Mouse (Mus musculus) midbrain, embryonic 11.5 days (tissue): ENCODE data around the gene P2rx6. TPM values are rescaled to one million over a fixed set of nuclear protein-coding genes. Genes with fewer than 3 reads are reported as not detected.
"Not testable (repeated sequence)": the region's sequence is repeated elsewhere in the genome, so short reads cannot be mapped to it uniquely, and the experiment has no call there.

Source experiments
- ATAC-seq: fragments of 200-750 bp; cut with Nextera tagmentation; 2 replicates; pipeline ENCODE4 v1.8.0; 2017; ENCODE audit warnings: moderate TSS enrichment, moderate library complexity; ENCODE audit not compliant: low FRiP score
- DNase-seq: peaks from one replicate; pipeline ENCODE4 v3.0.0; 2015; ENCODE audit warnings: low spot score; ENCODE audit errors: missing footprints
- H3K27ac ChIP-seq: fragments of 300-500 bp; sonication (generic); 2 replicates; pipeline ENCODE4 v1.5.1; 2014; ENCODE audit warnings: low read depth, low read length
- H3K27me3 ChIP-seq: fragments of 300-500 bp; sonication (generic); 2 replicates; pipeline ENCODE4 v1.6.1; 2014; ENCODE audit warnings: mild to moderate bottlenecking, low read length, moderate library complexity, mixed read lengths; ENCODE audit not compliant: control insufficient read depth, insufficient read depth
- H3K36me3 ChIP-seq: fragments of 300-500 bp; sonication (generic); 2 replicates; pipeline ENCODE4 v1.6.1; 2014; ENCODE audit warnings: mild to moderate bottlenecking, low read length, moderate library complexity, mixed read lengths; ENCODE audit not compliant: control insufficient read depth, insufficient read depth
- H3K4me1 ChIP-seq: fragments of 300-500 bp; sonication (generic); 2 replicates; pipeline ENCODE4 v1.6.1; 2014; ENCODE audit warnings: low read length; ENCODE audit not compliant: control insufficient read depth, insufficient read depth
- H3K4me2 ChIP-seq: fragments of 300-500 bp; sonication (generic); 2 replicates; pipeline ENCODE4 v1.6.1; 2014; ENCODE audit warnings: mild to moderate bottlenecking, moderate library complexity
- H3K4me3 ChIP-seq: fragments of 300-500 bp; sonication (generic); 2 replicates; pipeline ENCODE4 v1.5.1; 2014; ENCODE audit warnings: low read depth, low read length
- H3K9ac ChIP-seq: fragments of 300-500 bp; sonication (generic); 2 replicates; pipeline ENCODE4 v1.6.1; 2014; ENCODE audit warnings: low read length
- H3K9me3 ChIP-seq: fragments of 300-500 bp; sonication (generic); 2 replicates; pipeline ENCODE4 v1.6.1; 2016; ENCODE audit warnings: low read length; ENCODE audit not compliant: control insufficient read depth
- WGBS: fragments of 180-500 bp; shearing (Covaris S2); extraction: QIAGEN DNeasy Blood & Tissue Kit; methylation state at CpG from one replicate; pipeline ENCODE4 v1.1.7; 2014; 5-methylcytosine and 5-hydroxymethylcytosine counted together
- polyA plus RNA-seq: library from polyadenylated mRNA; unstranded; fragments of >200 nt; fragmentation: Nextera tagmentation; extraction: Ambion mirVana; gene quantifications from 2 replicates; pipeline ENCODE4 v1.2.1, GENCODE M21; 2014

The P2rx6 gene
- polyA plus RNA-seq, 1 experiment from 2014 or later = 0.41 TPM

DNA sequence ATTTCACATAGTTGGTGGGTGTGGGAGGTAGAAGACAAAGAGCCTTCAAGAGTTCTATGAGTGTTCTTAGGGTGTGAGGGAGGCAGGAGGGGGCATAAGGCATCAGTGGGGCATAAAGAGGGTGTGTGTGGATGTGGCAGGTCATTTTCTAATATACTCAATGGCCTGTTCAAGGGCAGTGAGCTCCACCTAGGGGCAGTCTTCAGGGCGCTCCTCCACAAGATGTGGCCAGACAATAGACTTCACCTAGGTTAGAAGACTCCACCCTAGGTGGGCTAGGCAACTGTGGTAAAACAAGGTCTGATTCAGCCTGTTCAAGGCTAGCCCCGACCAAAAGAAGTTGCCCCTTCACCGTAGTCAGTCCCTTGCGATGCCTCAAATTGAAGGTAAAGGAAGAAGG lies 29.4 kb upstream of the P2rx6 start:
- no peak overlapping the region for H3K4me2 ChIP-seq
- H3K27ac ChIP-seq = no peak overlapping the region
- no peaks in the 10 kb centered on the region for H3K9me3 ChIP-seq
- ATAC-seq (no peak), DNase-seq (peak; percentile 73)
- 65% methylated on average over 4 of the region's 4 CpGs for WGBS
- no peak overlapping the region for H3K9ac ChIP-seq
- H3K36me3 ChIP-seq = peaks cover 10% of the 10 kb centered on the region
- H3K4me1 ChIP-seq = peaks cover 18% of the 10 kb centered on the region
- no peak overlapping the region for H3K4me3 ChIP-seq
- H3K27me3 ChIP-seq = no peaks in the 10 kb centered on the region

DNA sequence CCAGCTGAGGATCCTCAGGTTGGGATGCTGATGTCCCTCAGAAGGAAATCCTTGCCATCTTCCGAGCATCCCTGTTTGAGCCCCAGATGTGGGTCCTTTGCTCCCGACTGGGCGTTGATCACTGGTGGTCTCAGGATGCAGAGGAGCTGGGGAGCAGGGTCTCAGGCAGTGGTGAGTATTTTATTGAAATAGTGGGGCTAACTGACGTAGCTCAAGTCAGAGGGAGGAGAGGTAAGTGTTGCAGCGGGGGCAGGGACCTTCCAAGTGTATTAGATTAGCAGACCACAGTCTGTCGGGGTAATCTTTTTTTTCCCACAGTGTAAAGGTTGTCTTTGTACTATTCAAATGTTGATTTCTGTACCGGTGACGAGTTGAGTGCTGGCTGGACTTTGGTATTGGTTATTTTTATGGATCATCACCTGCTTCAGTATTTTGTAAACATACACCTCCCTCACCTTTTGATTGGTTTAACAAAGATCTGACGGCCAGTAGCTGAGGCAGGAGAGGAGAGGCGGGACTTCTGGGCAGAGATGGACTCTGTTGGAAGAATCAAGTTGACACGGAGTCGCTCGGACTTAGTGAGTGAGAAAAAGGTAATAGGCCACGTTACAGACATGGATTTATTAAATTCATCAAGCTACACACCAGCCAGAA lies 28.9 kb upstream of the P2rx6 start:
- no peak for ATAC-seq
- Histone ChIP-seq H3K4me3 (no peak overlapping the region), H3K27ac (no peak overlapping the region), H3K36me3 (peaks cover 7% of the 10 kb centered on the region), H3K9me3 (no peaks in the 10 kb centered on the region), H3K27me3 (no peaks in the 10 kb centered on the region), H3K4me1 (peaks cover 18% of the 10 kb centered on the region), H3K9ac (no peak overlapping the region), H3K4me2 (no peak overlapping the region)
- DNase-seq = peak; percentile 61
- WGBS = 68% methylated on average over 14 of the region's 14 CpGs

DNA sequence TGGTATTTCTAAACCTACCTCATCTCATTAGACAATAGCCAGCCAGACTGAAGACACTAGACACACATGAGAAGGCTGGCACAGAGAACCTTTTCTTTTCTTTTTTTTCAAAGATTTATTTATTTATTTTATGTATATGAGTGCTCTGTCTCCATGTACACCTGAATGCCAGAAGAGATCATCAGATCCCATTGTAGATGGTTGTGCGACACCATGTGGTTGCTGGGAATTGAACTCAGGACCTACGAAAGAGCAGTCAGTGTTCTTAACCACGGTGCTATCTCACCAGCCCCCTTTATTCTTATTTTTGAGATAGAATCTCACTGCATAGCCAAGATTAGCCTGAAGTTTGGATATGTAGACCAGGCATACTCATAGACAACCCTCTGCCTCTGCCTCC lies 25.1 kb upstream of the P2rx6 start:
- ATAC-seq = no peak
- Histone ChIP-seq H3K4me3 (no peak overlapping the region), H3K27ac (no peak overlapping the region), H3K27me3 (no peaks in the 10 kb centered on the region), H3K9ac (no peak overlapping the region), H3K36me3 (no peaks in the 10 kb centered on the region), H3K4me1 (peaks cover 5% of the 10 kb centered on the region), H3K9me3 (no peaks in the 10 kb centered on the region), H3K4me2 (no peak overlapping the region)
- WGBS = 89% methylated on average over 3 of the region's 3 CpGs
- DNase-seq = no peak

DNA sequence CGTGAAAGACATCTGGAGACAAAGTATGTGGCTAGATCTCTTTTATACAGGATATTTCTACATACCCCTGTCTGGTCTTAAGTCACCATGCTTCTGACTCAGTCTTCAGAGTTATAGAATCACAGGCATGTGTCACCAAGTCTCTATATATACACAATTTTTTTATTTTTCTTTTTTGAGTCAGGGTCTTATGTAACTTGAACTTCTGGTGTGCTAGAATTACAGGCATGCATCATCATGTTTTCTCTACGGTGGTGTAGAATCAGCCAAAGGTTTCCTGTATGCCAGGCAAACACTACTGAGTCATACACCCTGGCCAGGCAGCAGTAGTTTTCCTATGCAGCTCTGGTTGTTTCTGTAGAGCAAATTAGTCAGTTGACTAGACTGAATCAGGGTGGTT lies 19.1 kb upstream of the P2rx6 start:
- Histone ChIP-seq H3K4me1 (no peaks in the 10 kb centered on the region), H3K4me2 (no peak overlapping the region)
- 86% methylated on average over 2 of the region's 2 CpGs for WGBS

DNA sequence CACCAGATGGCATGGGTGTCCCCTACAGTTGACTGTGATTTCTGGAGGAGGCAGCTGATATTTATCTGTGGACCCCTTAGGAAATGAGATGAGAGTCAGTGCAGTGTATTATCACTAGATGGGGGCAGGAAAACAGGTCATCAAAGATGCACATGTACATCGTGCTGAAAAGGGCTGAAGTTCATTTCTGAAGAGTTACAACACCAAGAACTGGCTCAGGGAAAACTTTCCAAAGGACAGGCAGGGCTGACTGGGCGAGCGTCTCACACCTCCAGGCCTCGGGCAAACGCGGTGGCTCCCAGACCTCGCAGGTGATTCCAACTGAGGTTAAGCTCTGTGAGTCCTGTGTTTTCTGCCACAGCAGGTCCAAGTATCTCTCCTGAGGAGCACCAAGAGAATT lies 8.8 kb upstream of the P2rx6 start:
- H3K4me1 ChIP-seq = peaks cover 14% of the 10 kb centered on the region
- no peaks in the 10 kb centered on the region for H3K9me3 ChIP-seq
- H3K27ac ChIP-seq = no peak overlapping the region
- ATAC-seq = no peak
- H3K9ac ChIP-seq = no peak overlapping the region
- H3K4me3 ChIP-seq = no peak overlapping the region
- H3K27me3 ChIP-seq = no peaks in the 10 kb centered on the region
- no peaks in the 10 kb centered on the region for H3K36me3 ChIP-seq
- DNase-seq = no peak
- no peak overlapping the region for H3K4me2 ChIP-seq
- WGBS = 87% methylated on average over 7 of the region's 7 CpGs

More for the DNA sequence above, 19.1 kb upstream of the P2rx6 start:
- no peak overlapping the region for H3K4me3 ChIP-seq
- no peaks in the 10 kb centered on the region for H3K27me3 ChIP-seq
- DNase-seq (peak; percentile 49), ATAC-seq (no peak)
- no peaks in the 10 kb centered on the region for H3K36me3 ChIP-seq
- no peak overlapping the region for H3K9ac ChIP-seq
- H3K9me3 ChIP-seq = no peaks in the 10 kb centered on the region
- H3K27ac ChIP-seq = no peak overlapping the region

DNA sequence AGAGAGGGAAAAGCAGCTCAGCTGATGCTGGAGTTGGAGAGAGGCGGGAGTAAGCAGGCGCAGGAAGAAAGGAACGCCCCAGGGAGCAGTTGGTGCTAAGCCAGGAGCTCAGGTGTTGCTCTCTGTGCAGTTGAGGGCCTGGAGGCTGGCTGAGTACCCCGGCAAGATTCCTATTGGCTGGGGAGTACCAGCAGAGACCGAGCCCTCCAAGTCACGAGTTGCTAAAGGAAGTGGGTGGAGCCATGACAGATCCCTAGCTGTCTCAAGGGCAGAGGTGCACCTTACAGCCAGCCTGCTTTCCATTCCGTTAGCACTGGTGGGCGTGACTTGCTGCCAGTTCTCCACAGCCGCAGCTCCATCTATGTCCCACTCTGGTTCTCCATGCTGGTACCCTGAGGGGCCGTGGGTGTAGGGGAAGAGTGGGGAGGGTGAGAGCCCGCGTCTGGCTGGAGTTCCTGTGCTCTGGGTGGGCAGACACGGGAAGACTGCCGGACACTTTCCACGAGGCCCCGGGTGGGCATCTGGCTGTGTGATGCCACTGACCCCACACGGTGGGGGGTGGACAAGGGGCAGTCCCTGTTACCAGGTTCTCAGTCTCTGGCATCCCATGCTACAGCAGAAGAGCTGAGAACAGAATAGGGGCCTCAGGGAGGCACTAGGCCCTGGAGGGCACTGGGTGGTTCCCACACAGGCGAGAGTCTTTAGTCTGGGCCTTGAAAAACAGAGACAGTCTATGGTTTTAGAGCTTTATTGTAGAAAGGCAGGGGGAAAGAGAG lies 7.6 kb upstream of the P2rx6 start:
- H3K27ac ChIP-seq = peak overlapping the region; percentile 59
- H3K36me3 ChIP-seq = no peaks in the 10 kb centered on the region
- H3K27me3 ChIP-seq = no peaks in the 10 kb centered on the region
- DNase-seq (peak; percentile 88), ATAC-seq (peak; percentile 64)
- H3K4me1 ChIP-seq = peaks cover 25% of the 10 kb centered on the region
- H3K4me2 ChIP-seq = peak overlapping the region; percentile 39
- H3K4me3 ChIP-seq = peak overlapping the region; percentile 16; the same call in 1 of the 2 replicates
- 3% methylated on average over 18 of the region's 18 CpGs for WGBS
- H3K9ac ChIP-seq = peak overlapping the region; percentile 47
- H3K9me3 ChIP-seq = no peaks in the 10 kb centered on the region

DNA sequence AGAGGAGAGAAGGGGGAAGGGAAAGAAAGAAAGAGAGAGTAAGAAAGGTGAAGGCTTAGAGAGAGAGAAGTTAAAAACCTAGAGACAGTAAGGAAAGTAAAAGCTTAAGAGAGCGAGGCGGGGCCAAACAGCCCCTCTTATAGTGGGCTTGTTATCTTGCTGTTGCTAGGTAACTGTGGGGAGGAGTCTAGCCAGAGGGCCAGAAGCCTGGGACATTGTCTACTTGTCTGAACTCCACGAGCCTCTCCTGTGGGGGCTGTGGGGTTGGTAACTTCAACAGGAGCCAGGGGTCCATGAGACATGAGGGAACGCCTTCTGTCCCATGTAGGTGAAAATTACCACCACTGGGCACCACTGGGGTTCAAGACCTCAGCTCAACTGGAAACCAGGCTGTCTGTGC lies 7.0 kb upstream of the P2rx6 start:
- Histone ChIP-seq H3K27ac (peak overlapping the region; percentile 59), H3K4me2 (peak overlapping the region; percentile 39), H3K4me1 (peaks cover 30% of the 10 kb centered on the region)
- 6% methylated on average over 4 of the region's 4 CpGs for WGBS
- not testable (repeated sequence) for H3K9me3 ChIP-seq, H3K9ac ChIP-seq, H3K27me3 ChIP-seq, H3K4me3 ChIP-seq, H3K36me3 ChIP-seq
- DNase-seq = peak; percentile 88
- peak; percentile 57 for ATAC-seq

DNA sequence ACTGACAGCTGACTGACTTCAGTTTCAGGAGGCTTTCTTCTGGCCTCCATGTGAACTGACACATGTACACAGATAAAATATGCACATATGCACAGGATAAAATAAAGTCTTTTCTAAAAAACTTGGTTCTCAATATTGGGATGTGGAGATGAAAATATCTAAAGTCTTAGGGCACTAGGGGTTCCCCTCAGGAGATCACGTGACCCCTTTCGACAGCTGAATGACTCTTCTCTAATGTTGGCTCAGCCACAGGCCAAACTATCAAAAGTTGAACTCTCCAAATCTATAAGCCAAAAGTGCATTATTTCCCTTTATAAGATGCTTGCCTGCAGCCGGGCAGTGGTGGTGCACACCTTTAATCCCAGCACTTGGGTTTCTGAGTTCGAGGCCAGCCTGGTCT lies 5.5 kb upstream of the P2rx6 start:
- H3K9me3 ChIP-seq = no peaks in the 10 kb centered on the region
- H3K4me3 ChIP-seq = no peak overlapping the region
- H3K27ac ChIP-seq = no peak overlapping the region
- WGBS = 84% methylated on average over 4 of the region's 4 CpGs
- peaks cover 34% of the 10 kb centered on the region for H3K4me1 ChIP-seq
- DNase-seq (no peak), ATAC-seq (no peak)
- H3K9ac ChIP-seq = no peak overlapping the region
- H3K27me3 ChIP-seq = no peaks in the 10 kb centered on the region
- no peak overlapping the region for H3K4me2 ChIP-seq
- H3K36me3 ChIP-seq = no peaks in the 10 kb centered on the region

DNA sequence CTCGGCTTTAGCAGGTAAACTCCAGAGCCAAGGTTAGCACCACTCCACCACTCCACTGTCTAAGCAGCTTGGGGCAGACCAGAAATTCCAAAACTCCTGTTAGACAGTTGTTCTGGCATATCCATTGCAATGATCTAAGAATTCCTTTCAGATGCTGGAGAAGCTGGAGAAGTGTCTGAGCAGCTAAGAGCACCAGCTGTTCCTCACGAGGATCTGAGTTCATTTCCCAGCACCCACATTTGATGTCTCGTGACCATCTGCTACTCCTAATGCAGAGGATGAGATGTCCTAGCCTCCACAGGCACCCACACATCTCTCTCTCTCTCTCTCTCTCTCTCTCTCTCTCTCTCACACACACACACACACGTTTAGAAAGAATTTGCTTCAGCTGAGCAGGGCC lies 4.8 kb upstream of the P2rx6 start:
- 61% methylated on average over 4 of the region's 4 CpGs for WGBS
- H3K4me2 ChIP-seq = no peak overlapping the region
- 0 out of 2 replicates have a peak, but pooled peaks cover 2% of the 10 kb centered on the region for H3K27me3 ChIP-seq
- no peaks in the 10 kb centered on the region for H3K36me3 ChIP-seq
- no peak overlapping the region for H3K9ac ChIP-seq
- no peaks in the 10 kb centered on the region for H3K9me3 ChIP-seq
- ATAC-seq = no peak
- DNase-seq = no peak
- H3K4me3 ChIP-seq = no peak overlapping the region
- H3K4me1 ChIP-seq = peaks cover 41% of the 10 kb centered on the region
- no peak overlapping the region for H3K27ac ChIP-seq
